Mouse (Mus musculus): ENCODE measurements around the gene Nat14. TPM values are rescaled to one million over a fixed set of nuclear protein-coding genes. Genes with fewer than 3 reads are reported as not detected.
"Not testable (repeated sequence)": the region's sequence is repeated elsewhere in the genome, so short reads cannot be mapped to it uniquely, and the experiment has no call there.

The Nat14 gene
- total RNA-seq (2021), result 1 to 10 TPM; 3.8 to 5.4 TPM

- intact Hi-C loops (cut with DNase I), result no loop called here
Measured at GRCm38 (mm10) chr7:4921824-4922482, at the start of gene Nat14. Nat14 (plus strand) TSS chr7:4922028.

DNA sequence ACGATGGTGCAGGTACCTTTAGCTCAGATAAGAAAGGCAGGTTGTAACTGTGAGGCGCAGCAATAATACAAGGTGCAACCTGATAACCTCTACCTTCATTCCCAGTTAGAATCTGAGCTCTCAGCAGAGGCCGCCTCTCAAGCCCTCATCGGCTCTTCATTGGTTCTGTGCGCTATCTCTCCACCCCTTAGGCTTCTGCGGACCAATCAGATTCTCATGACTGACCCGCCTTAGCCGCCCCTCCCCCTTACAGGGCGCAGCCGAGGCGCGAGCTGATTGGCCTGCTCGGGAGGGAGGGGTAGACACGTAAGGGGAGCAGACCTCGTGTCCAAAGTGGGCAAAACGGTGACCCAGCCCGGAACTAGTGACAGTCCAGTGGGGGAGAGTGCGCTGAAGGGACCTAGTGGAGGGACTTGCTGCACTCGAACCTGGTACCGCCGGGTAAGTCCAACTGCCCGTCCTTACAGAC is 45.0 kb upstream of the Nat14 start, which contains the start of gene Isoc2a:
Gene Isoc2a, plus strand, starts transcription at position 401 of the 469 bp plus-strand sequence.
- peak; percentile 88 for DNase-seq (ENCODE audit: low spot score)
- intact Hi-C loops (cut with DNase I), result no loop called here

More at GRCm38 (mm10) chr7:4921824-4922482, at the start of gene Nat14:
- no peak for DNase-seq (ENCODE audit: low spot score)

GRCm38 (mm10) chr7:4877226-4877625 is 44.6 kb upstream of the Nat14 start:
- intact Hi-C loops (cut with DNase I), result no loop called here
- DNase-seq (ENCODE audit: low spot score), result no peak

DNA sequence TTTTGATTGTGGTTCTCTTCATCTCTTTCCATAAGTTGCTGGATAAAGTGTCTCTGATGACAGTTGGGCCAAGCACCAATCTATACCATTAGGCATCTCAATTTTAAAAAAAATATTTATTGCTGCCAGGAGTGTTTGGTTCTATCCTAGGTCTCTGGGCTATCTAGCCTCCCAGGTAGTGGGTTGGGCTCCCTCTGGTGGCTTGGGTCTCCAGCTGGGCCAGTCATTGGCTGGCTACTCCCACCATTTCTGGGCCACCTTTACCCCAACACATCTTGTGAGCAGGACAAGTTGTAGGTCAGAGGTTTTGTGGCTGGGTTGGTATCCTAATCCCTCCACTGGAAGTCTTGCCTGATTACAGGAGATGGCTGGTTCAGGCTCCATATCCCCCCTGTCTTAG is 43.6 kb upstream of the Nat14 start:
- DNase-seq (ENCODE audit: low spot score), result no peak
- intact Hi-C loops (cut with DNase I), result no loop called here

- DNase-seq (ENCODE audit: low spot score); intact Hi-C loops (cut with DNase I): not testable (repeated sequence)
Measured at GRCm38 (mm10) chr7:4879036-4879435, 42.8 kb upstream of the Nat14 start.

DNA sequence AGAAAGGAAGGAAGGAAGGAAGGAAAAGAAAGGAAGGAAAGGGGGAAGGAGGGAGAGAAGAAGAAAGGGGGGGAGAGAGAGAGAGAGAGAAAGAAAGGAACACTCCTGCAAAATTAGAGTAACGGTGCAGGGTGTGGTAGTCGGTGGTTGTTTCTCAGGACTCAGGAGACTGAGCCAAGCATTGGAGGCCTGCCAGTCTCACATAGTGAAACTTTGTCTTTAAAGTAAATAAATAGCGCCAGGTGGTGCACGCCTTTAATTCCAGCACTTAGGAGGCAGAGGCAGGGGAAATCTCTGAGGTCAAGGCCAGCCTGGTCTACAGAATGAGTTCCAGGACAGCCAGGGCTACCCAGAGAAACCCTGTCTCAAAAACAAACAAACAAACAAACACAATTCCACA is 35.1 kb upstream of the Nat14 start:
- intact Hi-C loops (cut with DNase I), result no loop called here
- DNase-seq (ENCODE audit: low spot score), result no peak

GRCm38 (mm10) chr7:4895186-4895585 is 26.6 kb upstream of the Nat14 start:
- no peak for DNase-seq (ENCODE audit: low spot score)
- intact Hi-C loops (cut with DNase I), result no loop called here

- intact Hi-C loops (cut with DNase I), result no loop called here
- no peak for DNase-seq (ENCODE audit: low spot score)
Measured at GRCm38 (mm10) chr7:4898851-4899648, 22.8 kb upstream of the Nat14 start.

DNA sequence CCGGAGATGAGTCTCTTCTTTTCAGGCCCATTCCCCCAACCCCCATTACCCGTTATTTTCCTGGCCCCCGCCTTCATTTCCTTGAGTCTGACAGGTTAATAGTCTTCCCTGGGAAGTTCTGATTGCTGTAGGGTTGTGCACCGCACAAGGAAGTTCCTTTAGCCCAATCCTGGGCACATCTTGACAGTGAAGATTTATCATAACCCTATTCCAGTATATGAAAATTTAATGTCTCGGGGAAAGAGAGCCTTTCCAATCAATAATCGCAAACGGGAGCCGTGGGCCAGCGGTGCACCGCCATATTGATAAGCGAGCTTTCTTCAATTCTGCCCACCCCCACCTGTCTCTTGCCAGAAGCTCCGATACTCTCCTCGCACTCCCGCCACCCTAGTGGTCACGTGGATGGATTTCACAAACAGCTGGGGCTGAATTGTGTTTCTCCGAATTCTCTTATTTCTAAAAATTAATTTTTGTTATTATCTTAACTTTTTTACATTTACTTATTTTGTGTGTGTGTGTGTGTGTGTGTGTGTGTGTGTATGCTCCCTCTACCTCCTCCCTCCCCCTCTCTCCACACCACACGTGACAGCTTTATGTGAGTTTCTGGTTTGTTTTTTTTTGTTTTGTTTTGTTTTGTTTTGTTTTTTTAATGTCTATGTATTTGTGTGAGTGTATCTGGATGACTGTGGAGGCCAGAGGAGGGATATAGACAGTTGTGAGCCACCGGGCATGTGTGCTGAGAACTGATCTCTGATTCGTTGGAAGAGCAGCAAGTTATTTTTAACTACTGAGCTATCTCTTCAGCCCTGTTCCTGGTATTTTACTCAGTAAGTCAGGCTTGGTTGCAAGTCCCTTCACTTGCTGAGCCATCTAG is 21.9 kb upstream of the Nat14 start:
- intact Hi-C loops (cut with DNase I), result no loop called here
- no peak for DNase-seq (ENCODE audit: low spot score)

GRCm38 (mm10) chr7:4900523-4900851 is 21.3 kb upstream of the Nat14 start:
- DNase-seq (ENCODE audit: low spot score), result no peak
- intact Hi-C loops (cut with DNase I), result no loop called here

GRCm38 (mm10) chr7:4901171-4901570 is 20.7 kb upstream of the Nat14 start:
- no peak for DNase-seq (ENCODE audit: low spot score)

GRCm38 (mm10) chr7:4902404-4902803 is 19.4 kb upstream of the Nat14 start:
- no peak for DNase-seq (ENCODE audit: low spot score)
- intact Hi-C loops (cut with DNase I), result no loop called here

More at GRCm38 (mm10) chr7:4901171-4901570, 20.7 kb upstream of the Nat14 start:
- intact Hi-C loops (cut with DNase I), result no loop called here

DNA sequence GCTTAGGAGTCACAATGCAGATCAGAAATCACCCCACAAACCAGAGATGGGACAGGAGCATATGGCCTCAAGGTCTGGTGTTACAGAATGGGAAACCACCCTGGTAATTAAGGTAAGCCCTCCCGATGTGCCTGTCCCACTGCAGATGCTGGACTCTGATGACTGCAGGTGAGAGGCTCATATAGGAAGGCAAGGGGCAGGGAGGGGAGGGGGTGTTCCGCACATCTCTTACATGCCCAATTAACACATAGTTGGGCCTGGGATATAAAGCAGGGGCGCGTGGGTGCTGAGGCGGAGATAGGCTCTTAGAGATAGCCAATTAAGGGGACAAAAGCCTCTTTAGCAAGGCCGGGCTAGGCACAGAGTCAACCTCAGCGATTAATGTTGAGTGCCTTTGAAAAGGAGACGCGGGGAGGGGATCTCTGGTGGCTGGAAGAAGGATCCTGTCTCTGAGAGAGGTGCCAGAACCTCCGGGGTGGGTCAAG is 15.3 kb upstream of the Nat14 start, which contains the start of gene Gm36210:
Gene Gm36210, minus strand, starts transcription at position 51 of the 485 bp plus-strand sequence.
- DNase-seq (ENCODE audit: low spot score), result no peak
- intact Hi-C loops (cut with DNase I), result no loop called here

- DNase-seq (ENCODE audit: low spot score), result no peak
- intact Hi-C loops (cut with DNase I), result loop anchor here (1.0 kb wide), 2 partner anchors 29 to 48 kb away; no protein-coding TSS in a partner anchor
Measured at GRCm38 (mm10) chr7:4911561-4911960, 10.3 kb upstream of the Nat14 start.

DNA sequence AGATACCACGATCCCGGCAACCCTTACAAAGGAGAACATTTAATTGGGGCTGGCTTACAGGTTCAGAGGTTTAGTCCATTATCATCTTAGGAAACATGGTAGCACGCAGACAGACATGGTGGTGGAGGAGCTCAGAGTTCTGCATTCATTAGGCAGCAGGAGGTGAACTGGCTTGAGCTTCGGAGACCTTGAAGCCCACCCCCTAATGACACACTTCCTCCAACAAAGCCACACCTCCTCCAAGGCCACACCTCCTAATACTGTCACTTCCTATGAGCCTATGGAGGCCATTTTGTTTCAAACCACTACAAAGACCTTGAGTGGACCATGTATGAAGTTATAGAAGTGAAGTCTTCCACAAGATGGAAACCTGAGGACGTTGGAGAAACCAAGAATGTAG is 9.6 kb upstream of the Nat14 start:
- DNase-seq (ENCODE audit: low spot score), result no peak
- intact Hi-C loops (cut with DNase I), result no loop called here

DNA sequence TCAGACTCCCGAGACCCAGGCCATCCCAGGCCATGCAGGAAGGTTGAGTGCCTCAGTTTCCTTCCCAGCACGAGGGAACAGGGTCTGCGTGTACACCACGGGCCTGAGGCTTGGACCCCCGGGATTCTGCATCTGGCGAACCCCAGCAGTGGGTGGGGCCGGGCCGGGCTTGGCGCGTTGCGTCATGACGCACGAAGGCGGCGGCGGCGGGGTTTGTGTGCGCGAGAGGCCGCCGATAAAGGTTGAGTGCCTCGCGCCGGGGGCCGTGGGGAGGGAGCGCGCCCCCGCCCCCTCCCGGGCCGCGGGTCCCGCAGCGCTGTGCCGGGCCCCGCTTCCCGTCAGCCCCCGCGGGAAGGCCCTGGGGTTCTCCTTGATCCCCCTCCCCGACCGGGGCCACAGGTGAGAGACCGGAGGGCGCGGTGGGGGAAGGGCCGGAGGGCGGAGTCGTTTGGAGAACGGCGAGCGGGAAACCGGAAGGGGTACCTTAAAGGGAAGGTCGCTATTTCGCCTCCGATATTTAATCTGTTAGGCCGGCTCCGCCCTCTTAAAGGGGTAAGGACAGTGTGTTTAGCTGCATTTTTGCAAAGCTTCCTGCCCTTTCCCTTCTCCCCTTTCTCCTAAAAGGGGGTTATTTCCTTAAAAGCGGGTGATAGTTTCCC is 6.7 kb upstream of the Nat14 start, which contains the start of gene Zfp628:
Gene Zfp628, plus strand, starts transcription at position 211 of the 659 bp plus-strand sequence.
- peak; percentile 84 for DNase-seq (ENCODE audit: low spot score)
- intact Hi-C loops (cut with DNase I), result loop anchor here (1.0 to 5.0 kb wide), 2 partner anchors 23 to 103 kb away; partner anchors contain the start of gene Ube2s

- no peak for DNase-seq (ENCODE audit: low spot score)
Measured at GRCm38 (mm10) chr7:4915669-4916416, 6.0 kb upstream of the Nat14 start.

GRCm38 (mm10) chr7:4917494-4917893 is 4.3 kb upstream of the Nat14 start:
- intact Hi-C loops (cut with DNase I), result loop anchor here (5.0 kb wide), 1 partner anchor 105 kb away; the partner anchor contains the start of gene Ube2s

More at GRCm38 (mm10) chr7:4915669-4916416, 6.0 kb upstream of the Nat14 start:
- intact Hi-C loops (cut with DNase I), result loop anchor here (1.0 to 5.0 kb wide), 2 partner anchors 22 to 104 kb away; partner anchors contain the start of gene Ube2s

More at GRCm38 (mm10) chr7:4917494-4917893, 4.3 kb upstream of the Nat14 start:
- DNase-seq (ENCODE audit: low spot score), result no peak

All from heart, postnatal 25 days (tissue).